Mouse (Mus musculus): Measurements from ENCODE around the gene Gal3st4.

Gene Gal3st4

GRCm38 (mm10) chr5:138272409-138272923, at the start of gene Gal3st4:
Gene Gal3st4 (minus strand): TSS chr5:138272840.
- DNase-seq (ENCODE audit: low spot score in 2 of 2) = no peak

DNA sequence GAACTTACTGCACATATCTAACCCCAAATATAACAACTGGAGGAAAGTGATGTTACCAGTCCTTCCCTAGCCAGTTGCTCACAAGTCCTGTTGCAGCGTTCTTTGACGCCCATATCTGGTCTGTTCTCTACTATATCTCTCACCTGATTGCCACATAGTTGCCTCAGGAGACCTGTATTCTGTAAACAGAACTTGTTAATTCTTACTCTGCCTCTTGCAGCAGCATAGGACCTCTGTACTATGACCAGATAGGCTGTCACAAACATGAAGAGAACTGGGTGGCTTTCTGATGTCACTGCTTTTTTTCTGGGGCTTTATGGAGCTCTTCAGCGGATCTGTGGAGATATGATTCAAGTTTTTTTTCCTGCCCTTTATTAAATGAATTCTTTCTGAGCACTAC, 40.2 kb upstream of the Gal3st4 start:
- DNase-seq (ENCODE audit: low spot score in 2 of 2) = no peak

GRCm38 (mm10) chr5:138299613-138300012, 27.0 kb upstream of the Gal3st4 start:
- DNase-seq (ENCODE audit: low spot score in 2 of 2) = no peak

DNA sequence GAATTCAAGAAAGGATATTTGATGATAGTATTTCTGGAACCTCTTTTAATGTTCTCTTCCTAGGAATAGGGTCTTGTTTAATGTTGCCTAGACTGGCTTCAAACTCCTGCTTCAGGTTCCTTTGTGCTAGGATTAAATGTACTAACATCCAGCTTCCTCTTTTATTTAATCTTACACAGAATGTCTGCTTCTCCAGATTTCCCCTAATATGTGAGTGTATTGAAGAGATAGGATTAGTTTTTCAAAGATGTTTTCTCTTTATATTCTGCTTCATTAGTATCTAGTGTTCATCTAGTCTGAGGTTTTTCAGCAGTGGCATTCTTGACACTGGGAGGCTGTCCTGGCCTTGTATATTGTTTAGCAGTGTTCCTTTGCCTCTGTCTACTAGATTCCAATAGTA, 21.5 kb upstream of the Gal3st4 start:
- no peak for DNase-seq (ENCODE audit: low spot score in 2 of 2)

- DNase-seq (ENCODE audit: low spot score in 2 of 2) = no peak
Observed at GRCm38 (mm10) chr5:138291638-138292037, 19.0 kb upstream of the Gal3st4 start.

DNA sequence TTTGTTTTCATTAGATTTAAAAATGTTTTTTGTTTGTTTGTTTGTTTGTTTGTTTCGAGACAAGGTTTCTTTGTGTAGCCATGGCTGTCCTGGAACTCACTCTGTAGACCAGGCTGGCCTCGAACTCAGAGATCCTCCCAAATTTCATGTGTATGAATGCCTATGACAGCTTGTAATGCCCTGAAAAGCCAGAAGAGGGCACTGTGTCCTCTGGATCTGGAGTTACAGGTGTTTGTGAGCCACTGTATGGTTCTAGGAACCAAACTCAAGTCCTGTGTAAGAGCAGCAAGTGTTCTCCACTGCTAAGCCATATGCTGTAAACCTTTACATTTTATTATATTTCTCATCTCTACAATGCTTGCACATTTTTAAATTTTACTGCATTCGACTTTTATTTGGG, 15.2 kb upstream of the Gal3st4 start:
- no peak for DNase-seq (ENCODE audit: low spot score in 2 of 2)

DNA sequence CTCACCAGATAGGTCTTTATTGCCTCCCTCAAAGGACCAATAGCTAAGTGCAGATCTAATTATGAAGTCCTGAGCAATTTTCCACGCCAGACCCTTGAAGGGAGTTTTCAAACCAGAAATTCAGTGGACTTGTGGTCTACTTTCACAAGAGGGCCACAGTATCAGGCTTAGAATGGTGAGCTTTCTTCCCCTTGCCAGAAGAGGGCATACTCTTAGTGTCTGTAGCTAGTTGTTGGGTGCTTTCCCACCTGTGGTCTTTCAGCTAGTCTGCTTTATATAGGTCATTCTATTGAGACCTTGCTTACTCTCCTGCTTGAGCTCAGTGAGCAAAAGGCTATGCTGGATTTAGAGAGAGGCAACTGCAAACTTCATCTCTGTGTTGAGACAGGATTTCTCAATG, 10.9 kb upstream of the Gal3st4 start:
- no peak for DNase-seq (ENCODE audit: low spot score in 2 of 2)

GRCm38 (mm10) chr5:138281798-138282197, 9.2 kb upstream of the Gal3st4 start:
- no peak for DNase-seq (ENCODE audit: low spot score in 2 of 2)

GRCm38 (mm10) chr5:138280829-138281228, 8.2 kb upstream of the Gal3st4 start:
- no peak for DNase-seq (ENCODE audit: low spot score in 2 of 2)

DNA sequence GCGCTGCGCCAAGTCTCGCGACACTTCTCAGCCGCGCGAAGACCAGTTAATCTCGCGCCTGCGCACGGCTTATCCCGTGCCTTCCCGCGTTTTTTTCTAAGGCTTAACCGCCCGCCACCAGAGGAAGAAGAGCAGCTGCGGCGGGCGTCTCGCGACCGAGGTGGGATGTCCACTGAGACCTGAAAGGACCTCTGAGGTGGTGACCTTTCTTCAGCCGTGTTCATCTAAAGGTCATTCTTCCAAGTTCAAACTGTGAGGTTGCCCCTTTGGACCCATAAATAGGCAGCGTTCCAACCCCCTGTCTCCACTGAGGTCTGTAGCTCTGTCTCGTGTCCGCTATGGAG, 7.8 kb upstream of the Gal3st4 start:
- DNase-seq (ENCODE audit: low spot score in 2 of 2) = no peak

GRCm38 (mm10) chr5:138279585-138280424, 7.2 kb upstream of the Gal3st4 start, which contains the start of the genes Gm43720, Gpc2 and Stag3:
Gene Gm43720 (minus strand): TSS chr5:138279958.
Gene Gpc2 (minus strand): TSS chr5:138280005.
Gene Stag3 (plus strand): TSS chr5:138280240.
- DNase-seq (ENCODE audit: low spot score in 2 of 2) = peak; percentile 82 to 86

DNA sequence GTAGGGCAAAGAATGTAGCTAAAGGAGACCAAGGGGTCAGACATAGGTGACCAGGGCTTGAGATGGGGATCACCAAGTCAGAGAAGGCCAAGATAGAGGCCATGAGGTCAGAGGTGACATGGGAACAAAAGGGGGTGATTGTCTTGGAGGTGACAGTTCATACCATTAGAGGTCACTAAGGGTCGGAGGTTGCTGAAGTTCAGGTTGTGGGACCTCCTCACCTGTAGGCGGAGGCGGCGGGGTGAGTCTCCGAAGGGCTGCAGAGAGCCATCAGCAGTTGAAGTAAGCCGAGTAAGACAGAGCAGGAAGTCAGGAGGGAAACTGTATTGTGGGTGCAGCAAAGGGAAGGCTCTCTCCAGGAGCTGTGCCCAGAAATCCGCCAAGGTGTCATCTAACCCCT, 5.4 kb upstream of the Gal3st4 start:
- DNase-seq (ENCODE audit: low spot score in 2 of 2) = no peak

DNA sequence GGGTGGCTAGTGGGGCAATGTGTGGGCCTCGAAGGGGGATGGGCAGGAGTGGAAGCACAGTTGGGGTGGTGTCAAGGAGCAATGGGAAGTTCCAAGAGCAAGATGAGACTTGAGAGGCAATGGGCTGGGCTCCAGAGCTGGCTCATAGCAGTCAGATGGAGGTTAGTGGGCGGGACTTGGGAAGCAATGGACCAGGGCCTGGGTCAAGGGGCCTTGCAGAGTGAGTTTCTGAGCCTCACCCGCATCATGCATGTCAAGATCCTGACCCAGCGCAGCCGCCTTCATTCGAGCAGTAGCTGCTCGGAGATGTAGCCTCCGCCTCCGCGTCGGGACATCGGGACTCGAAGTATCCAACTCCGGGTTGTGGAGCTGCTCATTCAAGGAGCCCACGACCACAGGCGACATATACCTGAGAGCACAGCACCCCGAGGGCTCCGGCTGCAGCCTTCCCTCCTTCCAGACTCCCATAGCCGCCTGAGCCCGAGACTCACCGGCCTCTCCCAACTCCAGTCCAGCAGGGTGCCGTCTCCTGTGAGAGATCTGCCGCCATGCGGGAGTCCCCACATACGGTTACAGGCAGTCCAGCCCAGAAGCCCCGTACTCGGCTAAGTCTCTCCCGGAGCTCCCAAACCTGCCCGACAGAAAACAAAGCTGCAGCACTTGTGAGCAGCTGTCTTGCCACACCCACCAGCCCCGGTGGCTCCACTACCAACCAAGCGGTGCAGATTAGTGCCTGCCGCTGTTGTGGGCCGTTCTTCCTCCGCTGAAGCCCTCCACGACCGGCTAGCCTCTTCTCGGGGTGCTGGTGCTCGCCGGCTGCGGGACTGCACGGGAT, 2.8 kb upstream of the Gal3st4 start:
- no peak for DNase-seq (ENCODE audit: low spot score in 2 of 2)

DNA sequence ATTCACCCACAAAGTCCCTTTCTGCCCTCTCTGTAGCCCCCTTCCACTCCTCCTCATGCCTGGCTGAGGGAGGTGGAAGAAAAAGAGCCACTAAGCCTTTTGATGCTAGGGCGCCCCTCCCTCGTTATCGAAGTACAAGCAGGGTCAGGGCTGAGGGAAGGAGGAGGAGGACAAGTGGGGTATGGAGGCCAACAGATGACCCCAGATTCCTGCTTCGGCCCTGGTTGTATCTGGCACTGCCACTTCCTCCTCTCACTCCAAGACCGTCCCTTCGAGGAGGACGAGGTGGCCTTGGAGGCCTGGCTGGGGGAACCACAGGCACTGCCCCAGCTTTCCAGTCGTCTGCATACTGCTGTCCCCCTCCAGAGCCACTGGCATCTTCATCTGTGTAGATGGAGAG, 1.5 kb upstream of the Gal3st4 start:
- no peak for DNase-seq (ENCODE audit: low spot score in 2 of 2)

DNA sequence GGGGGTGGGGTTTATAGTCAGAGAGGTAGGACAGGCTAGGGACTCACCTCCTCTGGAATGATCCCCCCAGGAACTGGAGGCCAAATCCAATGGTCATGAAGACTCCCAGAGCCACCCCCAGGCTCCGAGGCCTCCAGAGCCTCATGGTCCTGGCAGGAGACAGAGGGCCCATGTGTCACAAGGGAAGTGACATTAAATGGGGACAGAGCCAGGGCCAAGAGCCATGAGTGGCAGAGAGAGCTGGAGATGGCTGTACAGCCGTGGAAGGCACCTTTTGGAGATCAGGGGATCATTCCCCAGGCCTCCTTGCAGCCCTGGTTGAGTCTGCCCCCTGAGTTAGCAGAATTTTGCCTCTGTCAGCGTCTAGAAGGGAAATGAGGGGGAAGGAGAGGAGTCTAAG, 1.4 kb downstream of the Gal3st4 start:
- no peak for DNase-seq (ENCODE audit: low spot score in 2 of 2)

- DNase-seq (ENCODE audit: low spot score in 2 of 2) = no peak
Observed at GRCm38 (mm10) chr5:138268980-138269379, 3.7 kb downstream of the Gal3st4 start.

- DNase-seq (ENCODE audit: low spot score in 2 of 2) = no peak
Observed at GRCm38 (mm10) chr5:138267114-138267513, 5.5 kb downstream of the Gal3st4 start.

- DNase-seq (ENCODE audit: low spot score in 2 of 2) = no peak
Observed at GRCm38 (mm10) chr5:138265712-138266111, 6.9 kb downstream of the Gal3st4 start.

DNA sequence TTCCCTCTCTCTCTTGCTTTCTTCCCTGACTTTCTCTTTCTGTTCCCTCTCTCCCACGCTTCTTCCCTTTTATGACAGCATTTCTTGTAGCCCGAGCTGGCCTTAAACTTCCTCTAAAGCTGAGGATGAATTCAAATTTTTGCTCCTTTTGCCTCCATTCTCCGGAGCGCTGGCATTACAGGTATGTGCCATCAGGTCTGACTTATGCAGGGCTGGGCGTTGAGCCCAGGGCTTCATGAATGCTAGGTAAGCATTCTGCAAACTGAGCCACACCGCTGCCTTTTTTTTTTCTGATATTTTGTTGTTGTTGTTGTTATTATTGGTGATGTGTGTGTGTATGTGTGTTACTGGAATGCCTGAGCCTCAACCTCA, 8.4 kb downstream of the Gal3st4 start:
- DNase-seq (ENCODE audit: low spot score in 2 of 2) = no peak

DNA sequence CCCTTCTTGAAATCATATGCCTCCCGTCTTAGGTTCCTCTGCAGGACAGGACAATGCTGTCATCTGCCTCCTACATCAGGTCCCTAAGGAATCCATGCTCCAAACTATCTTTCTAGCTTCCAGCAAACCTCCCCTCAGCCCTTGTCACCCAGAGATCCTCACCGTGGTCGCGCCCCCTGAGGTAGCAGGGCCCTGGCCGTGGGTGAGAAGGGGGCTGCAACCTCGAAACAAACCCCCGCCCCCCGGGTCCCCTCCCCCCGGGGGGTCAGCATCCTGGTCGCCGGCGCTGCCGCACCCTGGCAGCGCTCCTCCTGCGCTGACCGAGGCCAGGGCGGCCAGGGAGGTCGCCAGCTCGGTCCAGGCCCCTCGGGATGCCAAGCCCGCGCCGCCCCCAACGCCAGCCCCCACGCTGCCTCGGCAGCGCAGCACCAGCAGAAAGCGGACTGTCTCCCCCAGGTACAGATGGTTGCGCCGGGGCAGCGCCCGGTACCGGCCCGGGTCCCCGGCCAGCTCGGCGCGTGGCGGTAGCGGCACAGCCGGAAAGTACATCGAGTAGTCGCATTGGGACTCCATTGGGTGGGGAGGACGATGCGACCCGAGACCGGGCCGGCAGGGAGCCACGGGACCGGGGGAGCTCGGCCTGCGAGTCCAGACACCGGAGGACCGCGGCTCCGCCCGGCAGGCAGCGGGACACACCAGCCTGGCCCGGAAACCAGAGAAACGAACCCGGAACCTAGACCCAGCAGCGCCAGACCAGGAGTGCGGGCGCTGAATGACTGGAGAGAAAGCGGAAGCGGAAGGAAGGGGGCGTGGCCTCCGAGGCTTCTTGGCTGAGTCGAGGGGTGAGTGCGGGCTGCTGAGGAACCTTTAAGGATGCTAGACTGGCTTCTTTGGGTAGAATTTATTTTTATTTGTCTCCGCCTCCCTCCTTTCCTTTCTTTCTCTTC, 9.1 kb downstream of the Gal3st4 start, which contains the start of gene BC037034:
Gene BC037034, minus strand, starts transcription at position 774 of the 947 bp plus-strand sequence.
- peak; percentile 84 to 89 for DNase-seq (ENCODE audit: low spot score in 2 of 2)

- no peak for DNase-seq (ENCODE audit: low spot score in 2 of 2)
Observed at GRCm38 (mm10) chr5:138262582-138263240, 9.9 kb downstream of the Gal3st4 start.
